Mouse (Mus musculus) brown adipose tissue, adult 24 weeks (tissue): Measurements from ENCODE around the gene Tspan11. TPM values are rescaled to one million over a fixed set of nuclear protein-coding genes. Genes with fewer than 3 reads are reported as not detected.

Experiments used
- H3K27ac ChIP-seq: fragments of 200-500 bp; replicated peaks from 2 replicates; pipeline ENCODE4 v1.5.1; 2012; ENCODE audit warnings: low read depth, mild to moderate bottlenecking, low read length
- H3K4me1 ChIP-seq: fragments of 200-500 bp; 2 replicates; pipeline ENCODE4 v1.6.1; 2012; ENCODE audit warnings: low read length, mixed read lengths; ENCODE audit not compliant: control insufficient read depth, insufficient read depth, insufficient read length
- H3K4me3 ChIP-seq: fragments of 200-500 bp; 2 replicates; pipeline ENCODE4 v1.5.1; 2012; ENCODE audit warnings: low read depth, mild to moderate bottlenecking, low read length, moderate library complexity; ENCODE audit not compliant: insufficient read depth
- polyA plus RNA-seq: library from polyadenylated mRNA; stranded (reverse); fragments of >200 nt; gene quantifications from 2 replicates; pipeline ENCODE4 v1.2.4, GENCODE M21; 2012; ENCODE audit not compliant: missing spikeins, insufficient read depth, insufficient read length

Gene Tspan11
- polyA plus RNA-seq, 1 experiment: 0.48 TPM

- Histone ChIP-seq H3K4me1 (no peaks in the 10 kb centered on the region), H3K27ac (no peak overlapping the region), H3K4me3 (no peak overlapping the region)
These were observed 55.0 kb downstream of the Tspan11 start for GRCm38 (mm10) chr6:127942421-127942820.

- Histone ChIP-seq H3K4me3 (no peak overlapping the region), H3K4me1 (no peaks in the 10 kb centered on the region), H3K27ac (no peak overlapping the region)
These were observed 58.3 kb downstream of the Tspan11 start for GRCm38 (mm10) chr6:127945725-127946124.

- no peak overlapping the region for H3K27ac ChIP-seq
- no peak overlapping the region for H3K4me3 ChIP-seq
- no peaks in the 10 kb centered on the region for H3K4me1 ChIP-seq
These were observed 61.3 kb downstream of the Tspan11 start for GRCm38 (mm10) chr6:127948656-127949055.

- H3K4me1 ChIP-seq: no peaks in the 10 kb centered on the region
- no peak overlapping the region for H3K27ac ChIP-seq
- no peak overlapping the region for H3K4me3 ChIP-seq
These were observed 62.5 kb downstream of the Tspan11 start for GRCm38 (mm10) chr6:127949885-127950284.

GRCm38 (mm10) chr6:127953071-127953470, 65.7 kb downstream of the Tspan11 start:
- no peak overlapping the region for H3K27ac ChIP-seq
- H3K4me1 ChIP-seq: no peaks in the 10 kb centered on the region
- H3K4me3 ChIP-seq: no peak overlapping the region

- Histone ChIP-seq H3K27ac (no peak overlapping the region), H3K4me1 (no peaks in the 10 kb centered on the region), H3K4me3 (no peak overlapping the region)
These were observed 68.8 kb downstream of the Tspan11 start for GRCm38 (mm10) chr6:127956172-127956571.

GRCm38 (mm10) chr6:127960203-127960602, 72.8 kb downstream of the Tspan11 start:
- no peaks in the 10 kb centered on the region for H3K4me1 ChIP-seq
- no peak overlapping the region for H3K27ac ChIP-seq
- no peak overlapping the region for H3K4me3 ChIP-seq

- Histone ChIP-seq H3K4me3 (no peak overlapping the region), H3K27ac (no peak overlapping the region), H3K4me1 (no peaks in the 10 kb centered on the region)
These were observed 78.1 kb downstream of the Tspan11 start for GRCm38 (mm10) chr6:127965497-127965896.

- H3K27ac ChIP-seq: no peak overlapping the region
- H3K4me1 ChIP-seq: no peaks in the 10 kb centered on the region
- H3K4me3 ChIP-seq: no peak overlapping the region
These were observed 82.3 kb downstream of the Tspan11 start for GRCm38 (mm10) chr6:127969709-127970108.

GRCm38 (mm10) chr6:127970120-127970519, 82.7 kb downstream of the Tspan11 start:
- no peak overlapping the region for H3K27ac ChIP-seq
- no peak overlapping the region for H3K4me3 ChIP-seq
- no peaks in the 10 kb centered on the region for H3K4me1 ChIP-seq

- Histone ChIP-seq H3K4me3 (no peak overlapping the region), H3K4me1 (no peaks in the 10 kb centered on the region), H3K27ac (no peak overlapping the region)
These were observed 83.5 kb downstream of the Tspan11 start for GRCm38 (mm10) chr6:127970848-127971247.

- H3K4me1 ChIP-seq: no peaks in the 10 kb centered on the region
- H3K27ac ChIP-seq: no peak overlapping the region
- H3K4me3 ChIP-seq: no peak overlapping the region
These were observed 84.5 kb downstream of the Tspan11 start for GRCm38 (mm10) chr6:127971931-127972330.

GRCm38 (mm10) chr6:127973553-127973952, 86.2 kb downstream of the Tspan11 start:
- Histone ChIP-seq H3K27ac (no peak overlapping the region), H3K4me1 (no peaks in the 10 kb centered on the region), H3K4me3 (no peak overlapping the region)

GRCm38 (mm10) chr6:127974000-127974399, 86.6 kb downstream of the Tspan11 start:
- Histone ChIP-seq H3K4me3 (no peak overlapping the region), H3K4me1 (no peaks in the 10 kb centered on the region), H3K27ac (no peak overlapping the region)

- H3K4me3 ChIP-seq: no peak overlapping the region
- H3K27ac ChIP-seq: no peak overlapping the region
- no peaks in the 10 kb centered on the region for H3K4me1 ChIP-seq
These were observed 89.3 kb downstream of the Tspan11 start for GRCm38 (mm10) chr6:127976695-127977094.

- Histone ChIP-seq H3K4me1 (no peaks in the 10 kb centered on the region), H3K27ac (no peak overlapping the region)
These were observed 91.6 kb downstream of the Tspan11 start for GRCm38 (mm10) chr6:127978941-127979340.

GRCm38 (mm10) chr6:127979831-127980230, 92.4 kb downstream of the Tspan11 start:
- Histone ChIP-seq H3K27ac (no peak overlapping the region), H3K4me1 (no peaks in the 10 kb centered on the region), H3K4me3 (no peak overlapping the region)

More at GRCm38 (mm10) chr6:127978941-127979340, 91.6 kb downstream of the Tspan11 start:
- H3K4me3 ChIP-seq: no peak overlapping the region
